Mouse (Mus musculus) cerebellum, postnatal 10 days (tissue): Measurements from ENCODE around the gene Nectin4.
"Not testable (repeated sequence)": the region's sequence is repeated elsewhere in the genome, so short reads cannot be mapped to it uniquely, and the experiment has no call there.

Source experiments
- DNase-seq, 2 experiments: peaks; one replicate each; pipeline ENCODE4 v3.0.0; 2021; ENCODE audit warnings: mixed read lengths in 2 of 2

Nectin4 gene

GRCm38 (mm10) chr1:171369845-171370556 is at the start of gene Nectin4:
Gene Nectin4, plus strand, starts transcription at chr1:171370099.
- DNase-seq = no peak

GRCm38 (mm10) chr1:171320151-171320550 is 49.7 kb upstream of the Nectin4 start:
- DNase-seq = peak; percentile 76 to 85

GRCm38 (mm10) chr1:171321415-171321814 is 48.5 kb upstream of the Nectin4 start:
- peak; percentile 49 to 70 for DNase-seq

GRCm38 (mm10) chr1:171322012-171322411 is 47.9 kb upstream of the Nectin4 start:
- DNase-seq = no peak

- DNase-seq = no peak
Measured at GRCm38 (mm10) chr1:171325571-171325970, 44.3 kb upstream of the Nectin4 start.

DNA sequence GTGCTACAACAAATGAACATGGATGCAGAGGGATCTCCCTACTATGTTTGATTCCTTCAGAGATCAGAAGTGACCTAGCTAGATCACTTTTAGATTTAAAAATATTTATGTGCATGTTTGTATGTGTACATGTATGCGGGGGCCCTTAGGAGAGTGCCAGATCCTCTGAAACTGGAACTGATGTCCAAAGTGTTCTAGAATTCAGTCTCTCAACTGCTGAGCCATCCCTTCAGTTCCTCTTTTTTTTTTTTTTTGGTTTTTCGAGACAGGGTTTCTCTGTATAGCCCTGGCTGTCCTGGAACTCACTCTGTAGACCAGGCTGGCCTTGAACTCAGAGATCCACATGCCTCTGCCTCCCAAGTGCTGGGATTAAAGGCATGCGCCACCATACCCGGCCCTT is 43.3 kb upstream of the Nectin4 start:
- not testable (repeated sequence) for DNase-seq

- peak; percentile 55 to 59 for DNase-seq
Measured at GRCm38 (mm10) chr1:171328244-171328643, 41.7 kb upstream of the Nectin4 start.

- peak; percentile 93 to 95 for DNase-seq
Measured at GRCm38 (mm10) chr1:171328839-171329432, 41.0 kb upstream of the Nectin4 start, which contains the start of gene Dedd. Gene Dedd, plus strand, starts transcription at chr1:171329145.

DNA sequence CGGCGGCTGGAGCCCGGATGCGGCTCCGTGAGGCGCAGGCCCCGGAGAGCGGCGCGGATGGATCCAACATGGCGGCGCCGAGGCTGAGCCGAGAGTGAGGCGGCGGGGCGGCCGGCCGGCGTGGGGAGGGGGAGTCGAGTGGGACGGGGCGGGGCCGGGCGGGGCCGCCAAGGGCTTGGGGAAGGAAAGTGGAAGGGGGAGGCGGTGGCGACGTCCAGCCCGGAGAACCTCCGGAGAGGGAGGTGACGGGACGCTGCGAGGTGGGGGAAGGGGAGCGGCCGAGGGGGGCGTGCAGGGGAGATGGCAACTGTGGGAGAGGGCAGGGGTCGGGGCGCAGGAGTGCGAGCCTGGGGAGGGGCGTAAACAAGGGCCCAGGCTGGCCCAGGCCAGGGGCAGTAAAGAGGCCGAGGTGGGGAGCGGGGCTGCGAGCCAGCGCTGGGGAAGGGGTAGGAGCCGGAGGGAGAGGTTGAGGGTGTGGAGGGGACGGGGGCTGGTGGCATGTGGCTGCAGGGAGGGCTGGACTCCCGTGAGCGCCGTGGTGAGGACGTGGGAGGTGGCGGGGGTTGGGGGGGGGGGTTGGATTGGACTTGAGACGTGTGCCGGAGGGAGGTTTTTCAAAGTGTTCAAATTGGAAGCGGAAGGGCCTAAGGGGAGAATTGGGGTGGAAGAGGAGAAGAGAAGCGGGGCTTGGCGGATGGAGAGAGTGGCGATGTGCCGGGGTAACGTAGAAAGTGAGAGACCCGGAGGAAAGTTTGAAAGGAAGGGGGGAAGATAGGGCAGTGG is 40.3 kb upstream of the Nectin4 start:
- peak; percentile 90 to 93 for DNase-seq

DNA sequence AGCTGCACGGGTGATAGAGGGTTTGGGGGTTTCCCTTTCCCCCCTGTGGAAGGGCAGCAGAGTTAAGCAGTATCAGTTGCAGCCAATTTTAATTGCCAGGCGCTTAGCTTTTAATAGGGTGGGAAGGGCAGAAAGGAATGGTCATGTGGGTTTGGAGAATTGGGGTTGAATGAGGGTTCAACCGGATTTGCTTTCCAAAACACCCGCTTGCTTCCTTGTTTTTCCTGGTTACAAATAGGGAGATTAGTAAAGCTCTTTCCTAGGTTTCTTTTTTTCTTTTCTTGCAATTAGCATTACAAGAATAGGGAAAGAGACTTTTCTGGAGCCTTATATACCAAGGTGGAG is 39.7 kb upstream of the Nectin4 start:
- no peak for DNase-seq

- DNase-seq = no peak
Measured at GRCm38 (mm10) chr1:171342262-171343207, 27.4 kb upstream of the Nectin4 start.

GRCm38 (mm10) chr1:171343922-171344677 is 25.8 kb upstream of the Nectin4 start:
- peak; percentile 27 to 28 for DNase-seq

- DNase-seq = peak in 1 of 2 experiments; percentile 36
Measured at GRCm38 (mm10) chr1:171344715-171345114, 25.2 kb upstream of the Nectin4 start.

GRCm38 (mm10) chr1:171345225-171346094 is 24.4 kb upstream of the Nectin4 start, which contains the start of the genes Nit1 and Pfdn2:
Gene Nit1, minus strand, starts transcription at chr1:171345646.
Gene Pfdn2, plus strand, starts transcription at chr1:171345670.
- DNase-seq = peak; percentile 96

DNA sequence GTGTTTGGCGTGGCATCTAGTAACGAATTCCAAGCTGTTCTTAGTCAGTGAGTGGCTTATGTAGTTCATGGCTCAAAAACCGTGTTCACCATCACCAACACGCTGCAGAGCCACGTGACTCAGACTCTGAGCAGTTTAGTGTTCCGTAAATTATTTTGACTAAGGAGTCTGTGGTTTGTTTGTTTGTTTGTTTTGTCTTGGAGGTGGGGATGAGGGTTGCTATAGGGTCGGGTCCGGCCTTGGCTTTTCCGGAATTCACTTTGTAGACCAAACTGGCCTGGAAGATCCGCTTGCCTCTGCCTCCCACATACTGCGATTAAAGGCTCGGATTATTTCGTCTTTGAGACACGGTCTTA is 23.8 kb upstream of the Nectin4 start:
- DNase-seq = no peak

DNA sequence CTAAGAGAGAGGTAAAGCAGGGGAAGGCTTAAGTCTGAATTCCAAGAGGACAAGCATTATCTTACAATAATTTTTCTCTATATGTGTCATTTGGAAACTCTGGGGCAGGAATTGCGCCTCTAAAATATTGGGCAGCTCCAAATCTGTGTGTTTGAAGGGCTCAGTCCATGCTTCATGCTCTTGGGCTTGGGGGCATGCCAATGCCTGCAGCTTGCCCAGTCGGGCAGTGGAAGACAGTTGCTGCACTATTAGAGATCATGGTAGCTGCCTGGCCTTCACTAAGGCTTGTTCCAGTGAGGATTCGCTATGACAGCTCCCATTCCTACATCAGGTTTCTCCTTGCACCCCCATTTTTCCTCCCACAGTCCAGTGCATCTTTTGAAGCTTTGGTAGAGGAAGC is 21.2 kb upstream of the Nectin4 start:
- DNase-seq = peak in 1 of 2 experiments; percentile 59

GRCm38 (mm10) chr1:171349210-171349609 is 20.7 kb upstream of the Nectin4 start:
- DNase-seq = no peak

- DNase-seq = peak; percentile 44 to 49
Measured at GRCm38 (mm10) chr1:171355812-171356340, 14.0 kb upstream of the Nectin4 start.

- DNase-seq = no peak
Measured at GRCm38 (mm10) chr1:171356814-171357213, 13.1 kb upstream of the Nectin4 start.

- DNase-seq = peak; percentile 59 to 62
Measured at GRCm38 (mm10) chr1:171358421-171358820, 11.5 kb upstream of the Nectin4 start.
